Mouse (Mus musculus): ENCODE data around the gene Nfix.

DNA sequence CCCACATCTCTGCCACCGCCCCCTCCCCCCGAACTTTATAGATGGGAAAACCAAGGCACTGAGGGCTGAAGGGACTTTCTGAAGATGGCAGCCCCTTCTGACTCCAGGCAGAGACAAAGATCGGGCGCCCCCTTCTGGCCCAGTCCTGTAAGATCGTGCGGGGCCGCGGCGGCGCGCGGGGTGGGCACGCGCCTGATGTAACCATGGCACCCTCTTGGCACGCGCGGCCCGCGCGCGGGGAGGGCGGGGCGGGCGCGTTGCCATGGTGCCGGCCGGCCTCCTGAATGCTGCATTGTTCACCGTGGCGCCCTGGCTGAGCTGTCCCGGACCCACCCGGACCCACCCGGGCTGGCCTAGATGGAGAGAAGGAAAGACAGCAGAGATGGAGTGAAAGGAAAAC is 10.8 kb upstream of the Nfix start:
- TF ChIP-seq CTCF (IDR thresholded peaks at IDR 0.05; ENCODE audit: extremely low read depth, insufficient read depth, low read length) (peak; percentile 65), POLR2A (IDR thresholded peaks at IDR 0.05; ENCODE audit: extremely low read depth, insufficient read depth, low read length) (no peak)

All from cortical plate, adult 2 months (tissue).